Mouse (Mus musculus) left cerebral cortex, postnatal 10 days (tissue): ENCODE measurements at regions not wholly inside any gene's neighbourhood (a gene's known extent, or its start where the extent isn't known, plus 50 kb on each side); places are given as distances from the start of the nearest gene placed in this dataset.
"Not testable (repeated sequence)": the region's sequence is repeated elsewhere in the genome, so short reads cannot be mapped to it uniquely, and the experiment has no call there.

Experiments
- DNase-seq, 2 experiments: peaks; one replicate each; pipeline ENCODE4 v3.0.0; 2021 to 2022; ENCODE audit warnings: low spot score in 2 of 2, mixed read lengths in 1 of 2; ENCODE audit errors: extremely low spot score in 1 of 2
- intact Hi-C: fragments of 180-260 bp; cut with DNase I; formaldehyde crosslinking; loops from one replicate; pipeline ENCODE4 v1.15.1; 2025

- DNase-seq: no peak
- intact Hi-C loops: no loop called here
Observed at GRCm38 (mm10) chr2:108011534-108011933, 721.1 kb downstream of the Kcna4 start.

- DNase-seq: no peak
- intact Hi-C loops: no loop called here
Observed at GRCm38 (mm10) chr2:108023206-108023605, 732.8 kb downstream of the Kcna4 start.

DNA sequence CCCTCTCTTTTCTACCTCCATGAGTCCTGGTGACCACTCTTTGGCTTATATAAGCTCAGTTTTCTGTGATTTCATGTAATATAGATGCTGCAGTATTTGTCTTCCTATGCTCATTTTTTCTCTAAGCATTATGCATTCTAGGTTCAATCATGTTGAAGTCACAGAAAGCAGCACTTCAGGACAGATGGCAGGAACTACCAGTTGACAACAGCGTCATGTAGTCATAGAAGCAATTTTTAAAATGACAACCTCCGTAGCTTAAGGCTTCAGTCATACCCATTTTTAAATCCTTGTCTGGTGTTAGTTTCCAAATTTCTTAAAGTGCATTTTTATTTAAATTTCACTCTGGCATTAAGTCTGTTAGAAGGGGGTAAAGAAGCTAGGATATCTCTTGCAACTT is 740.2 kb downstream of the Kcna4 start:
- intact Hi-C loops: no loop called here
- no peak for DNase-seq

- DNase-seq: no peak
Observed at GRCm38 (mm10) chr2:108032301-108033013, 742.0 kb downstream of the Kcna4 start.

GRCm38 (mm10) chr2:108033328-108034182 is 743.1 kb downstream of the Kcna4 start:
- no peak for DNase-seq
- intact Hi-C loops: no loop called here

More at GRCm38 (mm10) chr2:108032301-108033013, 742.0 kb downstream of the Kcna4 start:
- intact Hi-C loops: no loop called here

- intact Hi-C loops: no loop called here
- no peak for DNase-seq
Observed at GRCm38 (mm10) chr2:108034882-108035281, 744.4 kb downstream of the Kcna4 start.

DNA sequence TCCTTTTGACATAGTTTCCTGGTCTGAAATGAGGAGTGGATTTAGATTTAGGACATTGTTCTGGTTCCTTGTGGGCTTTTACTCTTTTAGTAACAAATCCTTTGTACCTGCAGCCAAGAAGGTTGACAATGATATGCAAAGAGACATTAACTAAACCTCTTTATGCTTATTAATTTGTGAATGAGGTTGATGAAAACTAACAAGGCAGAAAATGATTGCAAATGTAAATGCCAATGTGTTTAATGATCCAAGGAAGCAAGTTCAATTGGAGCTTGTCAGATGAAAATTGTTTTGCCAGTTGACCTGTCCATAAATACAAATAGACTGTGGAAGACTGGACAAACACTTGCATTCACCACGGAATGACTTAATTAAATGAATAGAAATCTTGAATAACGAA is 751.6 kb downstream of the Kcna4 start:
- DNase-seq: no peak
- intact Hi-C loops: no loop called here

GRCm38 (mm10) chr2:108044885-108045284 is 754.4 kb downstream of the Kcna4 start:
- no peak for DNase-seq
- intact Hi-C loops: no loop called here

- DNase-seq: no peak
- intact Hi-C loops: no loop called here
Observed at GRCm38 (mm10) chr2:108045997-108046396, 755.6 kb downstream of the Kcna4 start.

GRCm38 (mm10) chr2:108062751-108063150 is 772.3 kb downstream of the Kcna4 start:
- intact Hi-C loops, DNase-seq: not testable (repeated sequence)

GRCm38 (mm10) chr2:108083911-108084310 is 793.5 kb downstream of the Kcna4 start:
- intact Hi-C loops: no loop called here
- DNase-seq: no peak

DNA sequence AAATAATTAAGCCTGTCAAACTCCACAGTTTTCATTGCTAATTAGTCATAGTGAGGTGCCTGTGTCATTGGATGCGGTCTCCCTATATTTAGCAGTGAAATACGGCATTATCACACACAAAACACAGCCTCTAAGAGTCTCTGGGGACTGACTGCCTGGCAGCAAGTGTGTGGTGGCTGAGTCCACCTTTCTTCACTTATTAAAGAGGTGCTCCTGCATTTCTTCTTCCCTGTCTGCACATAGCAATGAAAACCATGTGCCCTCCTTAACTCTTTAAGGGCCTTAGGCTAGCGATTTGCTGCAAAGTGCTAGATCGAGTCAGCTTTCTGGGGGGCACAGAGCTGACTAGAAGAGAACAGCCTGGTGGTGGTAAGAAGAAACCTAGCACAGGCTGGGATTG is 799.8 kb downstream of the Kcna4 start:
- intact Hi-C loops: no loop called here
- no peak for DNase-seq

DNA sequence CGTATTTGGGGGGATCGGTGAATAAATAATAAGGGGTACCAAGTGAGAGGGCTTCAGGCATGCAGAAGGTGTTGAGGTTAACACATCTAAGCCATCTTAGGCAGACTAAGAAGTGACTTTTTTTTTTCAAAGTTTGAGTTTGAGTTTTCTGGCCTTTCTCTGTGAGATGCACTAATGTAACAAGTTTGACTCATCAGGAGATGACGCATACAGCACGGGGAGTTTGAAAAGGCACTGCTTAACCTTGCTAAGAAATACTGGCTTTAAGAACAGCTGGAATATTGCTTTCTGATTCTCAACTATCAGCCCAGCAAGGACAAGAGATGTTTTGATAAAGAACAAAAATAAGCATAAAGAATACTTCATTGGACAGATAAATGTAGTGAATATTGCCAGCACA is 806.6 kb downstream of the Kcna4 start:
- no peak for DNase-seq
- intact Hi-C loops: no loop called here

DNA sequence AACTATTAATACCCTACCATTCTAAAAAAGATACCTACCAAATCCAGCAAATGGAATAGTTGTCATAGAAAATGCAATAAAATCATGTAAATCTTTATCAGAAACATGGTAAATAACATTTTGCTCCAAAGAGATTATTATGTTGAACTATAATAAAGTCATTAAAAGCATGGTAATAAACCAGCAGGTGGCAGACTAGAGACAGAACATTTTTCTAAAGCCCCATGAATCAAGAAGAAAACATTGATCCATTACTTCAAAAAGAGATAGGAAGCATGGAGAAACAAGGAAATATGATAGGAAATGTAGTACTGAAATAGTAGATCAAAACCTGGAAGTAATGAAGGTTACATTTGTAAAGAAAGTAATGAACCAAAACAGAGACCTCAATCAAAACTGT is 819.7 kb downstream of the Kcna4 start:
- intact Hi-C loops: no loop called here
- no peak for DNase-seq

DNA sequence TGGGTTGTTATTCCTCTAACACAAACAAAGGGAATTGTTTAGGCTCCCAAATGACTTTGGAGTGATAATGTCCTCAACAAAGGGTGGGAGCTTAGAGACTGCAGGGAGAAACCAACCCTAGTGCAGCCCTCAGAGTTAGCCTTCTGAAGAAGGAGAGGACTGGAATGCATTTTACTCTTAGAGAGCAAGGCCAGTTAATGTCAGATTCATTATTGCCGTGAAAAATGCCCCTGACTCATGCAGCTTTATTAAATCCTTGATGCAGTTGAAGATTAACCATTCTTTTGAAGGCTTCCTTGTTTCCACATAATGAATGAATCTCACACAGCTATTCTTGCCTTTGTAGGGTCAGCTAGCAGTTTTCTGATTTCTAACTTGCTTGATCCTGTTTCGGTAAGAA is 855.3 kb downstream of the Kcna4 start:
- no peak for DNase-seq
- intact Hi-C loops: no loop called here

DNA sequence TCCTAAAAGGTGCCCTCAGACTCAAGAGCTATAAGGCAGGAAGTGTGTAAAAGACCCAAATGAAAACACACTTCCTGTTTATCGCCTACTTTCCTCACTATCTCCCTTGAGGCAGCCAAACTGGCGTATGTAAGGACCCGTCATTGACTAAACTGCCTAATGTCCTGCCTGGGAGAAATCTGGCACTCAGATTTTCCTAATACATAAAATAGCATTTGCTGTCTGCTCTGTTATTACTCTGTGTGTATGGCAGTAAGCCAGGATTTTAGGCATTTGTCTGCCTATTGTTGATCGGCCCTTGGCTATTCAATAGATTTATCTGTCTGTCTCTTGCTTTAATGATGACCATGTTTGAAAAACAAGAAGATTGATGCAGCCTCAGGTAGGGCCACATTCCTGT is 857.8 kb downstream of the Kcna4 start:
- no peak for DNase-seq
- intact Hi-C loops: no loop called here

DNA sequence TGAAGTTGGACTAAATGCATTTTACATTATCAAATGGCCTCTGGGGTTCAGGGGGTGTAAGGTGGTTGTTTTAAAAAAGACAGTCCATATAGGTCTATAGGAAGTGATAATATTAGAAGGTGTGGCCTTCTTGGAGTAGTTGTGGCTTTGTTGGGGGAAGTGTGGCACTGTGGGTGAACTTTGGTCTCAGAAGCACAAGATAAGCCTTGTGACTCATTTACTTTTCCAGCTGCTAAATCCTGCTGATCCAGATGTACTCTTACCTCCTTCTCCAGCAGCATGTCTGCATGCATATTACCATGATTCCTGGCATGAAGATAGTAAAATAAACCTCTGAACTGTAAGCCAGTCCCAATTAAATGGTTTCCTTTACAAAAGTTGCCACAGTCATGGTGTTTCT is 865.8 kb downstream of the Kcna4 start:
- intact Hi-C loops: no loop called here

GRCm38 (mm10) chr2:108157731-108158130 is 867.3 kb downstream of the Kcna4 start:
- intact Hi-C loops: no loop called here

More for the DNA sequence above, 865.8 kb downstream of the Kcna4 start:
- no peak for DNase-seq

GRCm38 (mm10) chr2:108158311-108158710 is 867.9 kb downstream of the Kcna4 start:
- intact Hi-C loops: no loop called here
- no peak for DNase-seq

More at GRCm38 (mm10) chr2:108157731-108158130, 867.3 kb downstream of the Kcna4 start:
- no peak for DNase-seq

DNA sequence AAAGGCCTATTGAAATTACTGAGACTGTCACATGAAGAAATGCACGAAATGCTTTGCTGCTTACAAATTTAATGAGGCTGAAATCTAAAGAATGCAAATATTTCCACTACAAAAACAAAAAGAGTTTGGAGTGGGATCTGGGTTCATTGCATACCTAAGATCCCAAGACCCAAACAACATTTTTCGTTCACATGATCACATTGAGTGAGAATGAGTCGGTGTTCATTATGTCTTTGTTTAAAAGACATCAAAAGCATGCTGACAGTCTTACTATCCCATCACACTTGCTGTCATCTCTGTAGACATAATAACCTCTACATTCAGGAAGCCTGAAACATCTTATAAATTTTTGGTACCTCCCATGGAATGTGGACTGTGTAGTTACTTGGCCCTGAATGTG is 870.4 kb downstream of the Kcna4 start:
- intact Hi-C loops: no loop called here

More for the DNA sequence above, 870.4 kb downstream of the Kcna4 start:
- no peak for DNase-seq
